Mouse (Mus musculus): ENCODE data around the gene Nbea.

Gene Nbea

GRCm38 (mm10) chr3:55751363-55751762 lies 432.1 kb downstream of the Nbea start:
- no peak for DNase-seq (ENCODE audit: low read depth, low spot score)

GRCm38 (mm10) chr3:55750445-55751065 lies 432.9 kb downstream of the Nbea start:
- no peak for DNase-seq (ENCODE audit: low read depth, low spot score)

- no peak for DNase-seq (ENCODE audit: low read depth, low spot score)
Measured at GRCm38 (mm10) chr3:55743885-55744284, 439.6 kb downstream of the Nbea start.

DNA sequence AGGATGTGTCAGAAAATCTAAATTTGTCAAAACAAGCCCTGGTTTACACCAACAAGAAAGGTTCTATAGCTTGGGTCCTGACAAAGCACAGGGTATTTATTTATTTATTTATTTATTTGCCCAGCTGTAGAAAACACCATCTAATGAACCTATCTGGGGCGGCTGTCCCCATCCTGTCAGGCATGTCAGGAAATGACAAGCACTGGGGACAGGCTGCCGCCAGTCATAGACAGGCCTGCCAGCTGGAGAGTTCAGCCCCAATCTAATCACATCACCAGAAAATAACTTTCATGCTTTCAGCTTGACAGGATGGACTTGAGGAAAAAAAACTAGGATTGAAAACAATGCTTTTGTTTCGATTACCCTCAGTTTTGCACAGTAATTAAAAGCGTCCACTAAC lies 440.8 kb downstream of the Nbea start:
- DNase-seq (ENCODE audit: low read depth, low spot score), result no peak

DNA sequence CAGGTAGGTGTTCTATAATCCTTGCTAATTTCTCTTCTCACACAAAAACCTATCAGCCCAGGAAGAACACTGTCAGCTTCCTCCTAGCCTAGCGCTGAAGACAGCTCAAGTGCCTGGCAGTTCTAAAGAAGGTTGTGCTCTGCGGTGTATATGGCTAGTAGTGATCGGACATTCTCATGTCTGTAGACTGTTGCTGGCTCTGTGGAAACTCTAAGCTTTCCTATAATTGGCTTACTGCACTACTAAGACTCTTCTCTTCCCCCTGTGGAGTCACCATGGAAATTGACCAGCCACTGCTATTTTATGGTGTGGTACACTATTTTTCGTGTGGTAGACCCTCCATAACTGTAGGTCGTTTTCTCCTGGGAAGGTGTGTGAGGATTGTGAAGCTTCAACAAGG lies 441.3 kb downstream of the Nbea start:
- DNase-seq (ENCODE audit: low read depth, low spot score), result no peak

GRCm38 (mm10) chr3:55741428-55741827 lies 442.1 kb downstream of the Nbea start:
- no peak for DNase-seq (ENCODE audit: low read depth, low spot score)

DNA sequence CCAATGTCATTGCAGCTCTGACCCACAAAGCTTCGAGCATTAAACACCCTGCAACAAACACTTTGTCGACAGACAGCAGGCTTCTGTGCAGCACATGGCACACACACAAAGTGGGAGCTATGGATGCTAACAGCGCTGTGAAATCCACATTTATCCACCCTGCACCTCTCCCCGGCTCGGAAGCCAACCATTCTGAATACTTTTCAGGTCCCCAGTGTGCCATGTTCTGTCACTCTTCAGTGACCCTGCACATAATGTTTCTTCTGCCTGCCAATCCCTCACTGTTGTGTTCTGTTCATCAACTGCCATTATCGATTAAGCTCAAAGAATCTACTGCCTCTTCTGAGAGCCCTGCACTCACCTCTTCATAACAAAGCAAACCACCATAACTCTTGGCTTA lies 449.8 kb downstream of the Nbea start:
- DNase-seq (ENCODE audit: low read depth, low spot score), result no peak

DNA sequence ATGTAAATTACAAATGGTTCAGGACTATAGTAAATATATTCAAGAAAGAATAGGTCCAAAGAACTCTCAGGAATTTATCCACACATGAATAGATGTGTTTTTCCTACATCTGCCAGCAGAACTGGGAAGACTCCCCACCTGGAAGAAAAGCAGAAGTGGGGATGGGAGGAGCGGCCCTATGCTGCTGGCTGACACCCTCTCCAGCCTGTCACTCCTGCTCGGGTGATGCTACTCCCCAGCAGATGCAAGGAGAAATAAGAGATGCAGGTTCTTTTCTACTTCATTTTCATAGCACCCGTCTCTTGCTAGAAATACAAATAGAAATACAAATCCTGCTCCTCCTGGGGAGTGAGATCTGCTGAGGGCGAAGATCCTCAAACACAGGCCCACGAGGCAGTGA lies 453.0 kb downstream of the Nbea start:
- no peak for DNase-seq (ENCODE audit: low read depth, low spot score)

DNA sequence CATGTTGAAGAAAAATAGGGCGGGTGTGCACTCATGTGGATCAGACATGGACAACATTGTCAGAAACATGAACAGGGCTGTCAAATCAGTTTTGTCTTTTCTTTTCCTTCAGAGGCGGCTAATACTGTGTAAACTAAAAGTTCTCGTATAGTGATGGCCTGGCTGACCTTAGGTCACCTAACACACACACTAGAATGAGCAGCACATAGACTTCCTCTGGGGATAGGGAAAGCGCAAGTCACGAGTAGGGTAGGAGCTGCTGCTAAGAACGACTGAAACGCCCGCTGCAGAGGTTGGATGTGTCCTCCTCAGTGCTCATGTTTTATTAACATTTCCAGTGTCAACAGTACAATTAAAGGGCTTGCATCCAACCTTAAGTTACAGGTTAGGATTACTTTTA lies 453.4 kb downstream of the Nbea start:
- DNase-seq (ENCODE audit: low read depth, low spot score), result no peak

GRCm38 (mm10) chr3:55714260-55714659 lies 469.2 kb downstream of the Nbea start:
- DNase-seq (ENCODE audit: low read depth, low spot score), result no peak

DNA sequence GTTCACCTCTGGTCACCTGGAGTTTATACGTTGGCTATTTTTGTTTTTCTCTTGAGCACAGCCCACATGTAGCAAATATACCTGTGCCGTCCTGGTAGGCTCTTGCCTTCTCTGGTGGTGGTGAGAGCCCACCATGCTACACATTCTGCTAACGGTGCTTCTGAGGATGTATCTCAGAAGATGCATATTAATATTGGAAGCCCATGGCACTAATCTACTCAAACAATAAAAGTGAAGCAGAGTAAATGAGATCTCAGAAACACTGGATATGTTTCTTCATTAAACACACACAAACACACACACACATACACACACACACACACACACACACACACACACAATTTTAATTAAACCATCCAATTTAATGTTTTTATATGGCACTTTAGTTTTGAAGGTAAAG lies 469.6 kb downstream of the Nbea start:
- DNase-seq (ENCODE audit: low read depth, low spot score), result no peak

GRCm38 (mm10) chr3:55710300-55710699 lies 473.2 kb downstream of the Nbea start:
- DNase-seq (ENCODE audit: low read depth, low spot score), result no peak

DNA sequence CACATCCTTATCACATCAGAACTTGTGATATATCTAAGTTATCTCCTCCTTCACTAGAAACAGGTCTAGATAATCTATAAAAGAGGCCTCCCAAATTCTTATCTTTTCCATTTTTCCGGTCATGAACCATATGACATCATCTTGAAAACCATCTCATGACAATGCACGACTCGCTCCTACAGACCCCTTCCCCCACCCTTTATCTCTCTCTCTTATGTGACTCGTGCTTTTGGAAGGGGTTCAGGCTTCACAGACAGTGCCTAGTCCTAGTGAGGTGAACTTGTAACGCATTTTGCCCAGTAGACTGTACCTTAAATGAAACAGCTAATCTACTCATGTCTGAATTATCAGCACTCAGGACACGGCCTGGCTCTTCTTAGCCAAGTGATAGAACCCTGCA lies 481.9 kb downstream of the Nbea start:
- no peak for DNase-seq (ENCODE audit: low read depth, low spot score)

GRCm38 (mm10) chr3:55697174-55697573 lies 486.3 kb downstream of the Nbea start:
- DNase-seq (ENCODE audit: low read depth, low spot score), result no peak

- DNase-seq (ENCODE audit: low read depth, low spot score), result no peak
Measured at GRCm38 (mm10) chr3:55693073-55693472, 490.4 kb downstream of the Nbea start.

- DNase-seq (ENCODE audit: low read depth, low spot score), result no peak
Measured at GRCm38 (mm10) chr3:55688098-55688497, 495.4 kb downstream of the Nbea start.

GRCm38 (mm10) chr3:55686993-55687392 lies 496.5 kb downstream of the Nbea start:
- no peak for DNase-seq (ENCODE audit: low read depth, low spot score)

DNA sequence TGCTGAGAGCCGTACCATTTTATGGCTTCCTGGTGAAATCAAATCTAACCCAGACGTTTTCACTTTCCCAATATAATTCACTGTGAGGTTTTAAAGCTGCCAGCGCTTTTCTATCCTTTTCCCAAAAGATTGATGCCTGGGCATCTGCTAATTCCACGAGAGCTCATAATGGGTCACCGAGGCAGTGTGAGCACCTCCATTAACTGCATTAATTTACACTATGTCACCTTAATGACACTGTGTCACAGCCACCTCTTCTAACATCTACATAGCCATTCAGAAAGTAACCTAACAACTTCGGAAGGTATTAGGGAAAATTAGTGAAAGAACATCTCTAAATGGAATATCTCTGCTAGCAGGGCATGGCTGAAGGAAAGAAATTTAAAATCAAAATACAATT lies 497.9 kb downstream of the Nbea start:
- DNase-seq (ENCODE audit: low read depth, low spot score), result no peak

GRCm38 (mm10) chr3:55684892-55685291 lies 498.6 kb downstream of the Nbea start:
- no peak for DNase-seq (ENCODE audit: low read depth, low spot score)

DNA sequence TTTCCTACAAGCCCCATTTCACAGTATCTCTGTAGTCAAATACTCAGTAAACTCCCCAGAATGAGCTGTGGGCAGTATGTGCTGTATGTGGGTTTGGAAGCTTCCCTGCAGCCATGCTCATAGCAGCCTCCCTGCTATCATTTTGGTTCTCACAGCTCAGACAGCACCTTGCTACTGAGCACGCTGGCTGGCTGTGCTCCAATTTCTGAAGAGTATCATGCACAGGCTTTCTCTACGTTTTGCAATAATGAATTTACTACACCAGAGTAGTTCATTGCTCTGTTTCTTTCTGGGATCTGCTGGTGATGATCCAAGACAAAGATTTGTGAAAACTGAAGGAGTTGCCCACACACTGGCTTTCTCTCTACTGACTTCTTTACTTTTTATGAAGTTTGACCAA lies 505.8 kb downstream of the Nbea start:
- DNase-seq (ENCODE audit: low read depth, low spot score), result no peak

- DNase-seq (ENCODE audit: low read depth, low spot score), result no peak
Measured at GRCm38 (mm10) chr3:55674185-55674584, 509.3 kb downstream of the Nbea start.

- no peak for DNase-seq (ENCODE audit: low read depth, low spot score)
Measured at GRCm38 (mm10) chr3:55667048-55667447, 516.5 kb downstream of the Nbea start.

- no peak for DNase-seq (ENCODE audit: low read depth, low spot score)
Measured at GRCm38 (mm10) chr3:55665928-55666327, 517.6 kb downstream of the Nbea start.

DNA sequence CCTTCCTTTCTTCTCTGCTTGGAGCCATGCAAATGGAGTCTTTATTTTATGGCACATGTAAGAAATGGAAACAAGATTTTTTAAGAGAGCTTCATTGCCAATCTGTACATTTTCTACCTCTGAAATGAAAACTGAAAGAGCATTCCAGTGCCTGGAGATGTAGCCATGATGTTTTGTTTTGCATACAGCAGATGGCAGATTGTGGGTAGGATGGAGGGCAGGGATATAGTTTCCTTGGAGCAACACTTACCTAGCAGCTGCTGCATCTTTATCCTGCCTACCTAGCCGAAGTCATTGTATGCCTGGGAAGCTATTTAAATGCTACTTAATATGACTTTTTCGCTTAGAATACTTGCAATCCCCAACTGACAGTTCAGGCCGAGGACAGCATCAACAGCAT lies 518.8 kb downstream of the Nbea start:
- no peak for DNase-seq (ENCODE audit: low read depth, low spot score)
